Mouse (Mus musculus): ENCODE measurements around the gene 7530416G11Rik.

- no peak for TF ChIP-seq EP300 (IDR thresholded peaks at IDR 0.05; ENCODE audit: low read depth)
- TF ChIP-seq CTCF (IDR thresholded peaks at IDR 0.05; ENCODE audit: low read depth) = no peak
These were observed 14.1 kb downstream of the 7530416G11Rik start for GRCm38 (mm10) chr15:85488900-85489299.
